Mouse (Mus musculus) yolk sac, embryonic 10.5 days (tissue): Measurements from ENCODE around the gene Gch1.

Experiments
- DNase-seq: peaks from one replicate; pipeline ENCODE4 v3.0.0-alpha.2; 2017; ENCODE audit warnings: low spot score

The Gch1 gene

GRCm38 (mm10) chr14:47206601-47207000 lies 17.4 kb upstream of the Gch1 start:
- DNase-seq: no peak

GRCm38 (mm10) chr14:47205270-47205972 lies 16.2 kb upstream of the Gch1 start:
- no peak for DNase-seq

GRCm38 (mm10) chr14:47197340-47197739 lies 8.1 kb upstream of the Gch1 start:
- no peak for DNase-seq

- no peak for DNase-seq
Observed at GRCm38 (mm10) chr14:47196711-47197110, 7.5 kb upstream of the Gch1 start.

GRCm38 (mm10) chr14:47194096-47194495 lies 4.9 kb upstream of the Gch1 start:
- no peak for DNase-seq

- DNase-seq: no peak
Observed at GRCm38 (mm10) chr14:47193506-47193905, 4.3 kb upstream of the Gch1 start.

GRCm38 (mm10) chr14:47191861-47192260 lies 2.6 kb upstream of the Gch1 start:
- DNase-seq: no peak

GRCm38 (mm10) chr14:47190626-47191025 lies 1.4 kb upstream of the Gch1 start:
- DNase-seq: no peak

GRCm38 (mm10) chr14:47189635-47189955 lies 382 bp upstream of the Gch1 start:
- DNase-seq: no peak

GRCm38 (mm10) chr14:47188475-47188847 lies 752 bp downstream of the Gch1 start:
- DNase-seq: no peak

- DNase-seq: no peak
Observed at GRCm38 (mm10) chr14:47187666-47188360, 1.4 kb downstream of the Gch1 start.

GRCm38 (mm10) chr14:47187261-47187660 lies 2.0 kb downstream of the Gch1 start:
- DNase-seq: no peak

- DNase-seq: no peak
Observed at GRCm38 (mm10) chr14:47186561-47186960, 2.7 kb downstream of the Gch1 start.

- DNase-seq: no peak
Observed at GRCm38 (mm10) chr14:47181497-47182290, 7.5 kb downstream of the Gch1 start.

GRCm38 (mm10) chr14:47178851-47179250 lies 10.4 kb downstream of the Gch1 start:
- no peak for DNase-seq

- DNase-seq: no peak
Observed at GRCm38 (mm10) chr14:47177846-47178414, 11.3 kb downstream of the Gch1 start.

GRCm38 (mm10) chr14:47176226-47176625 lies 13.0 kb downstream of the Gch1 start:
- DNase-seq: no peak

- no peak for DNase-seq
Observed at GRCm38 (mm10) chr14:47175136-47175535, 14.1 kb downstream of the Gch1 start.

GRCm38 (mm10) chr14:47172073-47172472 lies 17.1 kb downstream of the Gch1 start:
- DNase-seq: no peak

- DNase-seq: no peak
Observed at GRCm38 (mm10) chr14:47170499-47171109, 18.6 kb downstream of the Gch1 start.

- no peak for DNase-seq
Observed at GRCm38 (mm10) chr14:47169677-47170410, 19.4 kb downstream of the Gch1 start.

- DNase-seq: no peak
Observed at GRCm38 (mm10) chr14:47165741-47166140, 23.5 kb downstream of the Gch1 start.
